Mouse (Mus musculus) neural tube, embryonic 14.5 days (tissue): ENCODE results near the gene Mrps36. TPM values are rescaled to one million over a fixed set of nuclear protein-coding genes. Genes with fewer than 3 reads are reported as not detected.
A peak's percentile ranks its signal among the peaks of the same experiment; 100 is the strongest.
"Not testable (repeated sequence)": the region's sequence is repeated elsewhere in the genome, so short reads cannot be mapped to it uniquely, and the experiment has no call there.

Experiments
- ATAC-seq: fragments of 200-750 bp; cut with Nextera tagmentation; 2 replicates; pipeline ENCODE4 v1.8.0; 2017; ENCODE audit warnings: low read depth, mild to moderate bottlenecking, moderate TSS enrichment, moderate library complexity
- H3K27ac ChIP-seq: fragments of 300-500 bp; sonication (generic); 2 replicates; pipeline ENCODE4 v1.5.1; 2014; ENCODE audit warnings: low read depth, mild to moderate bottlenecking, control low read depth, low read length, moderate library complexity, mixed read lengths
- H3K27me3 ChIP-seq: fragments of 300-500 bp; sonication (generic); 2 replicates; pipeline ENCODE4 v1.6.1; 2014; ENCODE audit warnings: low read length; ENCODE audit not compliant: control insufficient read depth, insufficient read depth
- H3K36me3 ChIP-seq: fragments of 300-500 bp; sonication (generic); 2 replicates; pipeline ENCODE4 v1.6.1; 2014; ENCODE audit warnings: low read length, mixed read lengths; ENCODE audit not compliant: control insufficient read depth, insufficient read depth
- H3K4me1 ChIP-seq: fragments of 300-500 bp; sonication (generic); 2 replicates; pipeline ENCODE4 v1.6.1; 2014; ENCODE audit warnings: low read length; ENCODE audit not compliant: control insufficient read depth, insufficient read depth
- H3K4me2 ChIP-seq: fragments of 300-500 bp; sonication (generic); 2 replicates; pipeline ENCODE4 v1.6.1; 2014; ENCODE audit warnings: mild to moderate bottlenecking, low read depth, low read length, control low read depth
- H3K4me3 ChIP-seq: fragments of 300-500 bp; sonication (generic); 2 replicates; pipeline ENCODE4 v1.5.1; 2014; ENCODE audit warnings: low read depth, low read length, control low read depth, mixed read lengths
- H3K9ac ChIP-seq: fragments of 300-500 bp; sonication (generic); replicated peaks from 2 replicates; pipeline ENCODE4 v1.6.1; 2014; ENCODE audit warnings: low read depth, mild to moderate bottlenecking, control low read depth, low read length, mixed read lengths
- H3K9me3 ChIP-seq: fragments of 300-500 bp; sonication (generic); 2 replicates; pipeline ENCODE4 v1.6.1; 2016; ENCODE audit warnings: low read length; ENCODE audit not compliant: control insufficient read depth
- WGBS: fragments of 180-500 bp; shearing (Covaris S2); extraction: QIAGEN DNeasy Blood & Tissue Kit; methylation state at CpG from one replicate; pipeline ENCODE4 v1.1.7; 2014; 5-methylcytosine and 5-hydroxymethylcytosine counted together
- polyA plus RNA-seq: library from polyadenylated mRNA; unstranded; fragments of >200 nt; fragmentation: Nextera tagmentation; extraction: Ambion mirVana; gene quantifications from 2 replicates; pipeline ENCODE4 v1.2.1, GENCODE M21; 2014

Mrps36 gene
- polyA plus RNA-seq = 156 and 169 TPM in 2 replicates

GRCm38 (mm10) chr13:100744036-100744744 lies at the start of gene Mrps36:
Gene Mrps36 (minus strand): TSS chr13:100744659.
- Histone ChIP-seq H3K9ac (peak within 1 kb of the TSS; percentile 80), H3K4me2 (peak within 1 kb of the TSS; percentile 51), H3K27ac (peak within 1 kb of the TSS; percentile 94), H3K27me3 (no peaks in the 10 kb centered on the region), H3K4me1 (peaks cover 5% of the 10 kb centered on the region; the same call in 1 of the 2 replicates), H3K9me3 (no peaks in the 10 kb centered on the region), H3K4me3 (peak within 1 kb of the TSS; percentile 55), H3K36me3 (no peaks in the 10 kb centered on the region)
- ATAC-seq = peak; percentile 98
- WGBS = under 1% methylated on average over 52 of the region's 52 CpGs

- no peak for ATAC-seq
- Histone ChIP-seq H3K9ac (no peak overlapping the region), H3K9me3 (no peaks in the 10 kb centered on the region), H3K27ac (no peak overlapping the region), H3K4me1 (no peaks in the 10 kb centered on the region; the same call in 1 of the 2 replicates), H3K27me3 (no peaks in the 10 kb centered on the region), H3K4me2 (no peak overlapping the region), H3K4me3 (no peak overlapping the region), H3K36me3 (no peaks in the 10 kb centered on the region)
- 91% methylated on average over 3 of the region's 3 CpGs for WGBS
These were observed 44.6 kb upstream of the Mrps36 start for GRCm38 (mm10) chr13:100789083-100789482.

- not testable (repeated sequence) for H3K9ac ChIP-seq, H3K9me3 ChIP-seq, H3K36me3 ChIP-seq, H3K27me3 ChIP-seq, H3K4me2 ChIP-seq, H3K4me1 ChIP-seq, H3K4me3 ChIP-seq, ATAC-seq, H3K27ac ChIP-seq
- WGBS = 95% methylated on average over 11 of the region's 14 CpGs
These were observed 43.6 kb upstream of the Mrps36 start for GRCm38 (mm10) chr13:100788057-100788456.

GRCm38 (mm10) chr13:100787316-100788010 lies 43.0 kb upstream of the Mrps36 start:
- H3K9ac ChIP-seq = no peak overlapping the region
- H3K27ac ChIP-seq = no peak overlapping the region
- 79% methylated on average over 6 of the region's 6 CpGs for WGBS
- H3K4me3 ChIP-seq = no peak overlapping the region
- no peak for ATAC-seq
- no peak overlapping the region for H3K4me2 ChIP-seq
- no peaks in the 10 kb centered on the region; the same call in 1 of the 2 replicates for H3K4me1 ChIP-seq
- H3K36me3 ChIP-seq = no peaks in the 10 kb centered on the region
- H3K27me3 ChIP-seq = no peaks in the 10 kb centered on the region
- H3K9me3 ChIP-seq = no peaks in the 10 kb centered on the region

GRCm38 (mm10) chr13:100786414-100786867 lies 42.0 kb upstream of the Mrps36 start, which contains the start of gene Ccnb1:
Gene Ccnb1 (minus strand): TSS chr13:100786570.
- WGBS = under 1% methylated on average over 35 of the region's 35 CpGs
- Histone ChIP-seq H3K4me1 (no peaks in the 10 kb centered on the region; the same call in 1 of the 2 replicates), H3K27me3 (no peaks in the 10 kb centered on the region), H3K9ac (0 out of 2 replicates have a peak within 1 kb of the TSS, but pooled peaks have one; percentile 29), H3K4me2 (peak within 1 kb of the TSS; percentile 96), H3K27ac (no peak within 1 kb of the TSS), H3K36me3 (no peaks in the 10 kb centered on the region), H3K9me3 (no peaks in the 10 kb centered on the region), H3K4me3 (peak within 1 kb of the TSS; percentile 45)
- peak; percentile 100 for ATAC-seq

- no peaks in the 10 kb centered on the region for H3K36me3 ChIP-seq
- H3K27me3 ChIP-seq = no peaks in the 10 kb centered on the region
- peak overlapping the region; percentile 96 for H3K4me2 ChIP-seq
- WGBS = under 1% methylated on average over 29 of the region's 30 CpGs
- peak; percentile 54 for ATAC-seq
- 0 out of 2 replicates have a peak overlapping the region, but pooled peaks have one; percentile 12 for H3K9ac ChIP-seq
- no peak overlapping the region for H3K27ac ChIP-seq
- peak overlapping the region; percentile 45 for H3K4me3 ChIP-seq
- H3K9me3 ChIP-seq = no peaks in the 10 kb centered on the region
- no peaks in the 10 kb centered on the region; the same call in 1 of the 2 replicates for H3K4me1 ChIP-seq
These were observed 41.5 kb upstream of the Mrps36 start for GRCm38 (mm10) chr13:100785806-100786413.

GRCm38 (mm10) chr13:100777491-100777890 lies 33.0 kb upstream of the Mrps36 start:
- H3K4me1 ChIP-seq = peaks cover 5% of the 10 kb centered on the region
- no peak overlapping the region for H3K4me3 ChIP-seq
- H3K36me3 ChIP-seq = no peaks in the 10 kb centered on the region
- no peak overlapping the region for H3K27ac ChIP-seq
- H3K9ac ChIP-seq = no peak overlapping the region
- no peak for ATAC-seq
- H3K4me2 ChIP-seq = no peak overlapping the region
- H3K9me3 ChIP-seq = no peaks in the 10 kb centered on the region
- WGBS = 81% methylated on average over 3 of the region's 3 CpGs
- H3K27me3 ChIP-seq = no peaks in the 10 kb centered on the region

GRCm38 (mm10) chr13:100776710-100777109 lies 32.3 kb upstream of the Mrps36 start:
- Histone ChIP-seq H3K27me3 (no peaks in the 10 kb centered on the region), H3K4me2 (no peak overlapping the region), H3K4me3 (no peak overlapping the region), H3K9me3 (no peaks in the 10 kb centered on the region), H3K4me1 (peaks cover 5% of the 10 kb centered on the region), H3K9ac (no peak overlapping the region), H3K36me3 (no peaks in the 10 kb centered on the region), H3K27ac (no peak overlapping the region)
- 73% methylated on average over 6 of the region's 6 CpGs for WGBS
- ATAC-seq = no peak
